Mouse (Mus musculus) frontal cortex, adult 2 months (tissue): Measurements from ENCODE around the gene Prr5. TPM values are rescaled to one million over a fixed set of nuclear protein-coding genes. Genes with fewer than 3 reads are reported as not detected.

Experiments
- DNase-seq, 2 experiments: peaks; one replicate each; pipeline ENCODE4 v3.0.0; 2022; ENCODE audit warnings: low spot score in 1 of 2; ENCODE audit errors: extremely low spot score in 1 of 2
- polyA plus RNA-seq: library from polyadenylated mRNA; depleted of rRNA; stranded (reverse); fragments of >200 nt; gene quantifications from 2 replicates; pipeline ENCODE4 v1.2.3, GENCODE M21; 2012; rRNA removed

Prr5 gene
- polyA plus RNA-seq, 1 experiment: 7.6 TPM

GRCm38 (mm10) chr15:84743347-84743746 is 73.9 kb downstream of the Prr5 start:
- no peak for DNase-seq

- DNase-seq: no peak
Measured at GRCm38 (mm10) chr15:84744308-84744707, 74.9 kb downstream of the Prr5 start.

GRCm38 (mm10) chr15:84745831-84746230 is 76.4 kb downstream of the Prr5 start:
- DNase-seq: no peak

Other genes starting within 250 kb of the Prr5 start
- gene Shisal1, start 222.5 kb upstream of the Prr5 start, polyA plus RNA-seq: 42.8 and 49.5 TPM in 2 replicates
- 37.5 and 42.3 TPM in 2 replicates for gene Rtl6, start 111.8 kb upstream of the Prr5 start, polyA plus RNA-seq
- gene Arhgap8, start 50.4 kb downstream of the Prr5 start, polyA plus RNA-seq: 0.14 and 0.48 TPM in 2 replicates
- gene Phf21b, start 186.4 kb downstream of the Prr5 start, polyA plus RNA-seq: 23.5 and 24.7 TPM in 2 replicates